Mouse (Mus musculus): Measurements from ENCODE around the gene Gpc5. TPM values are rescaled to one million over a fixed set of nuclear protein-coding genes. Genes with fewer than 3 reads are reported as not detected.

The Gpc5 gene
- total RNA-seq, 2 experiments from 2014 or later, result 0.99 TPM; not detected in 1

GRCm38 (mm10) chr14:116212029-116212428, 1120.0 kb downstream of the Gpc5 start:
- no peak for DNase-seq (ENCODE audit: low spot score in 2 of 2)

GRCm38 (mm10) chr14:116258126-116258525, 1166.1 kb downstream of the Gpc5 start:
- no peak for DNase-seq (ENCODE audit: low spot score in 2 of 2)

- DNase-seq (ENCODE audit: low spot score in 2 of 2), result no peak
Observed at GRCm38 (mm10) chr14:116308541-116308940, 1216.5 kb downstream of the Gpc5 start.

- no peak for DNase-seq (ENCODE audit: low spot score in 2 of 2)
Observed at GRCm38 (mm10) chr14:116317491-116317890, 1225.5 kb downstream of the Gpc5 start.

- DNase-seq (ENCODE audit: low spot score in 2 of 2), result no peak
Observed at GRCm38 (mm10) chr14:116336182-116336581, 1244.2 kb downstream of the Gpc5 start.

GRCm38 (mm10) chr14:116338395-116338794, 1246.4 kb downstream of the Gpc5 start:
- DNase-seq (ENCODE audit: low spot score in 2 of 2), result no peak

- DNase-seq (ENCODE audit: low spot score in 2 of 2), result no peak
Observed at GRCm38 (mm10) chr14:116348560-116348959, 1256.5 kb downstream of the Gpc5 start.

- no peak for DNase-seq (ENCODE audit: low spot score in 2 of 2)
Observed at GRCm38 (mm10) chr14:116384602-116385001, 1292.6 kb downstream of the Gpc5 start.

GRCm38 (mm10) chr14:116415511-116415910, 1323.5 kb downstream of the Gpc5 start:
- no peak for DNase-seq (ENCODE audit: low spot score in 2 of 2)

GRCm38 (mm10) chr14:116448219-116448618, 1356.2 kb downstream of the Gpc5 start:
- DNase-seq (ENCODE audit: low spot score in 2 of 2), result no peak

GRCm38 (mm10) chr14:116453356-116453755, 1361.3 kb downstream of the Gpc5 start:
- DNase-seq (ENCODE audit: low spot score in 2 of 2), result no peak

GRCm38 (mm10) chr14:116456211-116456610, 1364.2 kb downstream of the Gpc5 start:
- no peak for DNase-seq (ENCODE audit: low spot score in 2 of 2)

- DNase-seq (ENCODE audit: low spot score in 2 of 2), result no peak
Observed at GRCm38 (mm10) chr14:116473378-116474179, 1381.6 kb downstream of the Gpc5 start.

GRCm38 (mm10) chr14:116494285-116494850, 1402.4 kb downstream of the Gpc5 start:
- DNase-seq (ENCODE audit: low spot score in 2 of 2), result no peak

GRCm38 (mm10) chr14:116538216-116538615, 1446.2 kb downstream of the Gpc5 start:
- DNase-seq (ENCODE audit: low spot score in 2 of 2), result no peak

- DNase-seq (ENCODE audit: low spot score in 2 of 2), result no peak
Observed at GRCm38 (mm10) chr14:116543746-116544145, 1451.7 kb downstream of the Gpc5 start.

GRCm38 (mm10) chr14:116551401-116551800, 1459.4 kb downstream of the Gpc5 start:
- no peak for DNase-seq (ENCODE audit: low spot score in 2 of 2)

GRCm38 (mm10) chr14:116553316-116553715, 1461.3 kb downstream of the Gpc5 start:
- no peak for DNase-seq (ENCODE audit: low spot score in 2 of 2)

GRCm38 (mm10) chr14:116558141-116558800, 1466.3 kb downstream of the Gpc5 start:
- DNase-seq (ENCODE audit: low spot score in 2 of 2), result no peak

GRCm38 (mm10) chr14:116559990-116560389, 1468.0 kb downstream of the Gpc5 start:
- no peak for DNase-seq (ENCODE audit: low spot score in 2 of 2)
